In the genomic region with DNA sequence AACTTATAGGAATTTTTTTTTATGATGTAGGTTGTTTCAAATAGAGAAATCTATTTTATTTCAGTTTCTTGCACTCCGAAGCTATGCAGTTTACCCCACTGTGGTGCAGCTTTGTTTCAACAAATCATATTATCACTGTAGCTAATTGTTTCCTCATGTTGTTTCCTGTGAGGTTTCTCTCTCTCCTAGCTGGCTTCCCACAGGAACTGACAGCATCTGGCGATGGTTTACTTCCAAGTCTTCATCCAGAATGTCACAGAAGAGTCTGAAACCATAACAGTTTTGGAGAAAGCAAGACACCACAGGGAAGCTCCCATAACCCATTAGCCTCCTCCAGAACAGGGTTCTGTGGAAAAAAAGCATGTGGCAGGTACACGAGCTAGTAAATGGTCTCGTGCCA, we compare ENCODE assay signal across 19 mouse cellular contexts.
DNase-seq lines count a peak whose midpoint lies in the region; ATAC-seq and TF ChIP-seq lines count a peak whose summit lies in the region.
"Had no signal": no experiment of that assay in that cellular context is flagged by ENCODE, and none has a peak within 500 bp of the region (broad histone marks: within the 10 kb centered on the region; RNA-seq: fewer than 3 reads in every experiment).

No protein-coding gene starts in this region.

- DNase-seq in heart, adult 8-10 months (ENCODE audit: low spot score) = peak; percentile 4
- DNase-seq in heart, adult 11 months = no peak
- DNase-seq in layer of hippocampus, adult 9-10 months (ENCODE audit: low spot score) = peak; percentile 13
- no peak for DNase-seq in layer of hippocampus, postnatal 36 days
- peak; percentile 78 for DNase-seq in embryonic facial prominence, embryonic 14.5 days (ENCODE audit: low spot score)
- peak; percentile 31 for DNase-seq in mesoderm, embryonic 11.5 days (ENCODE audit: low read depth, low spot score)
- DNase-seq in stomach, postnatal 0 days (ENCODE audit: low spot score) = no peak
- DNase-seq: cerebellum, adult 9-11 months; gastrocnemius, postnatal 10 days; kidney, adult 8-10 months; kidney, postnatal 14 days; lung, adult 18-20 months; retina, postnatal 1 day had no signal

- no peak for TF ChIP-seq EP300 in stomach, postnatal 0 days (optimal IDR thresholded peaks at IDR 0.05)

- no peak overlapping the region for H3K4me3 ChIP-seq in embryonic facial prominence, embryonic 14.5 days (ENCODE audit: low read depth, low read length)
- no peak overlapping the region for H3K4me3 ChIP-seq in stomach, postnatal 0 days (ENCODE audit: low read depth, low read length)
- H3K4me3 ChIP-seq: forebrain, embryonic 12.5 days; heart, embryonic 10.5 days; megakaryocyte, embryonic 14.5 days had no signal

- no peaks in the 10 kb centered on the region for H3K27me3 ChIP-seq in embryonic facial prominence, embryonic 14.5 days (replicated peaks; ENCODE audit: control insufficient read depth, insufficient read depth, low read length)
- no peaks in the 10 kb centered on the region for H3K27me3 ChIP-seq in stomach, postnatal 0 days (ENCODE audit: control insufficient read depth, insufficient read depth, low read length)
- H3K27me3 ChIP-seq: forebrain, embryonic 12.5 days; megakaryocyte, embryonic 14.5 days had no signal

- no peak overlapping the region for H3K27ac ChIP-seq in embryonic facial prominence, embryonic 14.5 days (replicated peaks; ENCODE audit: low read depth, low read length)
- no peak overlapping the region for H3K27ac ChIP-seq in stomach, postnatal 0 days (replicated peaks)
- H3K27ac ChIP-seq: forebrain, embryonic 12.5 days; heart, embryonic 10.5 days had no signal

- TF ChIP-seq CTCF in stomach, postnatal 0 days (IDR thresholded peaks at IDR 0.05; ENCODE audit: low read depth) = no peak

- 24% methylated on average over 4 of the region's 4 CpGs for WGBS in embryonic facial prominence, embryonic 14.5 days
- WGBS in stomach, postnatal 0 days = 59% methylated on average over 4 of the region's 4 CpGs

- ATAC-seq in embryonic facial prominence, embryonic 14.5 days (ENCODE audit: low read depth) = peak; percentile 55; the same call in 1 of the 2 replicates
- ATAC-seq in inflammation-experienced regulatory T-cells, adult 6 months = no peak
- ATAC-seq in stomach, postnatal 0 days (ENCODE audit: low FRiP score, low TSS enrichment) = no peak
- ATAC-seq: midbrain, embryonic 16.5 days had no signal

- no peaks in the 10 kb centered on the region for H3K36me3 ChIP-seq in embryonic facial prominence, embryonic 14.5 days (ENCODE audit: control insufficient read depth, insufficient read depth, low read length)
- no peaks in the 10 kb centered on the region for H3K36me3 ChIP-seq in stomach, postnatal 0 days (ENCODE audit: control insufficient read depth, insufficient read depth, low read length)
- H3K36me3 ChIP-seq: forebrain, embryonic 12.5 days; heart, embryonic 10.5 days had no signal

- no peak overlapping the region for H3K4me2 ChIP-seq in embryonic facial prominence, embryonic 14.5 days (ENCODE audit: low read depth, low read length)
- no peak overlapping the region for H3K4me2 ChIP-seq in stomach, postnatal 0 days (replicated peaks; ENCODE audit: low read depth)
- H3K4me2 ChIP-seq: forebrain, embryonic 12.5 days; liver, embryonic 11.5 days had no signal

- H3K9ac ChIP-seq in embryonic facial prominence, embryonic 14.5 days (ENCODE audit: low read depth, low read length) = no peak overlapping the region
- H3K9ac ChIP-seq in stomach, postnatal 0 days (ENCODE audit: low read length) = no peak overlapping the region
- H3K9ac ChIP-seq: forebrain, embryonic 12.5 days had no signal

- H3K4me1 ChIP-seq in embryonic facial prominence, embryonic 14.5 days (ENCODE audit: control insufficient read depth, insufficient read depth, low read length) = peaks cover 15% of the 10 kb centered on the region; the same call in 1 of the 2 replicates
- no peaks in the 10 kb centered on the region for H3K4me1 ChIP-seq in stomach, postnatal 0 days (replicated peaks; ENCODE audit: control insufficient read depth, insufficient read depth)
- H3K4me1 ChIP-seq: heart, embryonic 10.5 days; megakaryocyte, embryonic 14.5 days had no signal

- no peaks in the 10 kb centered on the region for H3K9me3 ChIP-seq in embryonic facial prominence, embryonic 14.5 days (ENCODE audit: control insufficient read depth, low read length)
- no peaks in the 10 kb centered on the region for H3K9me3 ChIP-seq in stomach, postnatal 0 days (ENCODE audit: control insufficient read depth, low read length)
- H3K9me3 ChIP-seq: forebrain, embryonic 12.5 days; heart, embryonic 10.5 days had no signal

Comparison
In these comparisons a context has a peak if more than half of its experiments do, and no peak if none do; other contexts are left out.
1. DNase-seq: peak in heart, adult 8-10 months (single experiment), layer of hippocampus, adult 9-10 months (single experiment), embryonic facial prominence, embryonic 14.5 days (single experiment) and mesoderm, embryonic 11.5 days (single experiment); none in heart, adult 11 months (single experiment), layer of hippocampus, postnatal 36 days (0 of 2) and stomach, postnatal 0 days (single experiment).